Mouse (Mus musculus) bone marrow, adult 2 months (tissue): ENCODE measurements around the gene Disp1.

Source experiments
- CTCF ChIP-seq: fragments of 200-500 bp; IDR thresholded peaks from 2 replicates; pipeline ENCODE4 v1.5.1; 2011; ENCODE audit warnings: low read length, control low read depth; ENCODE audit not compliant: control insufficient read depth, insufficient read depth
- POLR2A ChIP-seq: fragments of 200-500 bp; IDR thresholded peaks from 2 replicates; pipeline ENCODE4 v1.6.1; 2011; ENCODE audit warnings: low read depth, mild to moderate bottlenecking, control low read depth, low read length, borderline replicate concordance; ENCODE audit not compliant: control insufficient read depth

DNA sequence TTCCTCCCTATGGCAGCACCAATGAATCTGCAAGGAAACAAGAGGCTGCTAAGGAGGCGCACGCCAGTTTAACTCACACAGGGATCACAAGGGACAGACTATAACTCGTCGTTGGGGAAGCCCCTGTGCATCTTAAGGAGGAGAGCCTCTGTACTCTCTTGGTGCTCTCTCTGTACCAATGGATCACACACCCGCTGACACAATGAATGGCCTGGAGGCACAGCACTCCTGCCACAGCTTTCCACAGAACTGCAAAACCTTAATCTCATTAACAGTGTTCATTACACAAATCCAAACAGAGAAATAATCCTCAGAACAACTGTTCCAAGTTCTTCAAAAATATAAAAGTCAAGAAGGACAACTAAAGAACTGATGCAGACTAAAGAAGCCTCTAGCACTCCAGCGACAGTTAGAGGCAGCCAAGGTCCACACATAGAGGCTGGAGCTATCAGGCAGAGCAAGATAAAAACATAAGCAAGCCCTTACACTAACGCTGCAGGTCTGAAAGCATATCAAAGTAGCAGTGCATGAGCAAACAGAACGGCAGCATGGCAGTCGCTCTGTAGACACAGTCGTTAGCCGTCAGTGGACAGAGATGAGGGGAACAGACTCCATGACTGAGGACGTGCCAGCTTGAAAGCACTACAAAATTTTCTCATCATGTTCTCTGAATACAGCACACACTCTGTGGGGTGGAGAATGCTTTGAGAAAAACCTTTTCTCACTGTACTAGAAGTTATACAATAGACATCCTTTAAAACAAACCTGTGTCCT is 38.5 kb downstream of the Disp1 start:
- no peak for TF ChIP-seq CTCF
- no peak for TF ChIP-seq POLR2A
